Mouse (Mus musculus): ENCODE measurements around the gene Arhgap19.

DNA sequence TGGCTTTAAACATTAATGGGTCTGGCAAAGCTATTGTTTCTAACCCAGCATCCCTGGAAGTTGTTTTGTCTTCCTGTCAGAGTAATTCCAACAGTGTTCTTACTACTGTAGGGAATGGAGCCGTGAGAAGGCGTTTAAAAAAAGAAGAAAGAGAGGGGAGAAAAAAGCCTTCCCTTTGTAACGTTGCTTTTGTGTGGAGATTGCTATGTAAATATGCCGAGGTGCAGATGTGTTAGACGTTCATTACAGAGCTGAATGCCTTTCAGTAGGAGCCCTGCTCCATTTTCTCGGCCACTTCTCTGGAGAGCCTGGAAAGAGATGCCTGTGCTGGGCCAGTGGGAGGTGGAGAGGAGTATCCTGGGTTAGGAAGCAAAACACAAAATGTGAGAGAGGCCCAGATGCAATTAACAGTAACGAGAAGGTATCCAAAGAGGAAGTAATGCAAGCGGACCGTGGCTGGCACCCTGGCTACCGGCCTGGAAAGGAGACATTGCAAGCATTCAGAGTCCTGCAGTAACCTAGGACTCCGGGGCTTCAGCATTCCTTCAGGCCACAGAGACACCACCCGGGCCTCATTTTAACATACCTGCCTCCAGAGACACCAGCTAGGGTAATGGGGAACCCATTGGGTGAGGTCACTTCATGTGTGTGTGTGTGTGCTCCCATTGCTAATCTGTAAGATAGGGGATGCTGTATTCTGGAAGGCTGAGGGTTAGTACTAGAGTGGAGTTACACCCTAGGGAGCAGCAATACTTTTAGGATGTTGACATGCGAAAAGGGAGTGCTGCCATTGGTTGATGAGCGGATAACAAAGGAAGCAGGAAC lies 49.1 kb upstream of the Arhgap19 start:
- TF ChIP-seq POLR2A (IDR thresholded peaks at IDR 0.05; ENCODE audit: extremely low read depth, insufficient read depth, low read length) (no peak), CTCF (IDR thresholded peaks at IDR 0.05; ENCODE audit: low read depth, low read length) (no peak)

Data from liver, adult 2 months (tissue).